Mouse (Mus musculus) Patski (cell line): ENCODE measurements around the gene Vsig10. TPM values are rescaled to one million over a fixed set of nuclear protein-coding genes. Genes with fewer than 3 reads are reported as not detected.
A peak's percentile ranks its signal among the peaks of the same experiment; 100 is the strongest.

ENCODE experiments used
- ATAC-seq: fragments of 100-300 bp; one replicate; pipeline ENCODE4 v1.8.0; 2021
- CTCF ChIA-PET: fragments of 350-600 bp; sonication (Branson Sonifier 250); formaldehyde crosslinking; loops from one replicate; lab custom pipeline; 2022; ENCODE audit warnings: inconsistent platforms; lab: Charles Lee
- POLR2A ChIA-PET: fragments of 350-600 bp; sonication (Branson Sonifier 250); formaldehyde crosslinking; loops from one replicate; lab custom pipeline; 2022; ENCODE audit warnings: antibody characterized with exemption, inconsistent platforms; lab: Charles Lee
- DNase-seq: peaks from one replicate; pipeline ENCODE4 v3.0.0-alpha.2; 2011; ENCODE audit warnings: low read depth, low spot score
- H3K27me3 ChIP-seq: fragments of 371-371 bp; one replicate; pipeline ENCODE4 v1.5.1; 2021
- CTCF ChIP-seq: fragments of 100-300 bp; IDR thresholded peaks from one replicate; pipeline ENCODE4 v1.5.1; 2021
- in situ Hi-C: fragments of 300-500 bp; cut with MboI; formaldehyde crosslinking; loops from 3 replicates; pipeline ENCODE4 v1.11.1; 2018; ENCODE audit warnings: low pct_unique_long_range_greater_than_20kb, mixed read lengths
- polyA plus RNA-seq: library from polyadenylated mRNA; unstranded; gene quantifications from one replicate; pipeline ENCODE4 v1.2.3, GENCODE M21; 2021

Vsig10 gene
- polyA plus RNA-seq, 1 experiment from 2014 or later: 46.8 TPM

GRCm38 (mm10) chr5:117358248-117358630 lies 39.4 kb downstream of the Vsig10 start:
- no peak for DNase-seq
- TF ChIP-seq CTCF: no peak
- ChIA-PET CTCF (interaction anchor here (0.7 to 4.1 kb wide), 8 partner anchors 11 to 136 kb away, joined by 3 to 42 read pairs (median 4); no protein-coding TSS in a partner anchor), POLR2A (interaction anchor here (0.6 to 1.5 kb wide), 8 partner anchors 13 to 199 kb away, joined by 3 to 6 read pairs (median 4); no protein-coding TSS in a partner anchor)
- in situ Hi-C loops: loop anchor here (25.0 kb wide), 1 partner anchor 1004 kb away; no protein-coding TSS in a partner anchor
- H3K27me3 ChIP-seq: no peaks in the 10 kb centered on the region
- ATAC-seq: no peak

- ChIA-PET CTCF (interaction anchor here (0.7 to 4.1 kb wide), 7 partner anchors 10 to 135 kb away, joined by 3 to 42 read pairs (median 4); no protein-coding TSS in a partner anchor), POLR2A (interaction anchor here (0.7 to 1.5 kb wide), 7 partner anchors 12 to 46 kb away, joined by 3 to 6 read pairs (median 4); no protein-coding TSS in a partner anchor)
- ATAC-seq: no peak
- DNase-seq: no peak
- in situ Hi-C loops: loop anchor here (25.0 kb wide), 1 partner anchor 1004 kb away; no protein-coding TSS in a partner anchor
- peak; percentile 97 for TF ChIP-seq CTCF
- no peaks in the 10 kb centered on the region for H3K27me3 ChIP-seq
Observed at GRCm38 (mm10) chr5:117358725-117359124, 39.8 kb downstream of the Vsig10 start.

DNA sequence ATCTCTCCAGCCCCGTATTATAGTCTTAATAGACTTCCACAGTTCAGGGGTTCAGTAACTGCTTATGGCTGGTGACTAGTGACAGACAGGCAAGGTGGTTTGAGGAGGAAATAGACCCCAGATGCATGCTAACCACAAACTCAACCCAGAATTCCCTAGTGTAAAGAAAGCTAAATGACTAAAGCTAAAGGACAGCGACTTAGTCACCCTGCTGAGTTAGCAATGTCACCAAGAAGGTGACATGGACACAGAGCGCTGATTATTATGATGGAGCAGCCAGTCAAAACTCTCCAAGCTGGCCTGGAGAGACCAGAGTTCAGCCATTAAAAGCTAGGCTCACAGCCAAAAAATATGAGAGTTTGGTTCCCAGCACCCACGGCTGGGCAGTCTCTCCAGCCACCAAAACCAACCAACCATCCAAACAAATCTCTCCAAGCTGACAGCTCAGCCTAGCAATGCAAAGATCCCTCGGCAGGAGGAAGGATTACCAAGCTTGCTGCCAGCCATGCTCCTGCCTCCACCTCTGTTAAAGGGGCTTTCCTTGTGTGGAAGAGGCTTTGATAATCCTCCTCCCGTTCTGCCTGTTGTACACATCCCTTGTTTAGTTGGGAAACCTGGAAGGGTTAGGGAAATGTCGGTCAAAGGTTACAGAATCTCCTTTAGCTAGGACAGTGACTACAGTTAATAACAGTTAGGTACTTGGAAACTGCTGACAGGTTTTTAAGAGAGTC lies 40.8 kb downstream of the Vsig10 start:
- no peak for TF ChIP-seq CTCF
- ChIA-PET POLR2A (interaction anchor here (0.6 to 1.5 kb wide), 3 partner anchors 27 to 65 kb away, joined by 3 to 4 read pairs (median 4); no protein-coding TSS in a partner anchor), CTCF (interaction anchor here (1.1 to 4.1 kb wide), 5 partner anchors 9 to 53 kb away, joined by 3 to 42 read pairs (median 5); no protein-coding TSS in a partner anchor)
- DNase-seq (peak; percentile 79), ATAC-seq (peak; percentile 10)
- in situ Hi-C loops: loop anchor here (5.0 to 25.0 kb wide), 3 partner anchors 202 to 1345 kb away; no protein-coding TSS in a partner anchor
- no peaks in the 10 kb centered on the region for H3K27me3 ChIP-seq

DNA sequence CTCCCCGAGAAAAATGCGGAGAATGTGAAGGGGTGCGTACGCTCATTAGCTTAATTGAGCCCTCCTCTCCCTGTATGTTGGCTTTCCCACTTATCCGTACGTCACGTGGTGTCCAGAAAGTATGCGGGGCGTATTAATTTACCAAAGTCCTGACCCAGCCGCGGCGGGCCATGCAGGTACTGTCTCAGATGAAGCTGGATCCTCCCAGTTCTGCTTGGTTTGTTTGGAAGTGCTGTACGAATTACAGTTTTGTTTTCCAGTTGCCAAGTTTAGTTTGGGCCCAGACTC lies 41.3 kb downstream of the Vsig10 start:
- TF ChIP-seq CTCF: no peak
- CTCF ChIA-PET: interaction anchor here (1.3 to 4.1 kb wide), 3 partner anchors 22 to 54 kb away, joined by 3 to 42 read pairs (median 5); no protein-coding TSS in a partner anchor

GRCm38 (mm10) chr5:117360631-117361541 lies 42.0 kb downstream of the Vsig10 start:
- DNase-seq: peak; percentile 71
- ATAC-seq: peak; percentile 29
- POLR2A ChIA-PET: interaction anchor here (0.9 kb wide), 1 partner anchor 74 kb away, joined by 3 read pairs; the partner anchor contains the start of gene Pebp1

More for the DNA sequence above, 41.3 kb downstream of the Vsig10 start:
- no peaks in the 10 kb centered on the region for H3K27me3 ChIP-seq
- DNase-seq (no peak), ATAC-seq (no peak)
- in situ Hi-C loops: loop anchor here (5.0 to 25.0 kb wide), 3 partner anchors 203 to 1345 kb away; no protein-coding TSS in a partner anchor
- POLR2A ChIA-PET: no interaction called here

DNA sequence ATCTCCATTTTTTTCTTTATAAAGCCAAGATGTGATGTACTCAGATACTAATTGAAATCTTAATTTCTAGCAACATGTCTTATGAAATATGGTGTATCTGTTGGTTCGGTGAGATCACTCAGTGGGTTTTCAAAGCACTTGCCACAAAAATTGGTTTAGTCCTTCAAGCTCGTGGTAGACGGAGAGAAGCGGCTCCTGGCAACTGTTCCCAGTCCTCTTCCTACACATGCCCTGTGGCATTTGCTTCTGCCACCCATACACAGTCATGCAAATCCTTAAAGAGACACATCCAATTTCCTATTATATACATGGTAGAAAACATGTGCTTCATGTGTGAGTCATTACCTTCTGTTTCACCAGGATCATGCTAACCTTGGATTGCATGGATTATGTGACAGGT lies 42.7 kb downstream of the Vsig10 start:
- in situ Hi-C loops: loop anchor here (5.0 to 25.0 kb wide), 3 partner anchors 204 to 1347 kb away; no protein-coding TSS in a partner anchor
- H3K27me3 ChIP-seq: no peaks in the 10 kb centered on the region
- CTCF ChIA-PET: no interaction called here
- TF ChIP-seq CTCF: no peak
- no peak for ATAC-seq
- POLR2A ChIA-PET: no interaction called here
- no peak for DNase-seq

More at GRCm38 (mm10) chr5:117360631-117361541, 42.0 kb downstream of the Vsig10 start:
- H3K27me3 ChIP-seq: no peaks in the 10 kb centered on the region
- no peak for TF ChIP-seq CTCF
- in situ Hi-C loops: loop anchor here (5.0 to 25.0 kb wide), 3 partner anchors 204 to 1346 kb away; no protein-coding TSS in a partner anchor
- CTCF ChIA-PET: interaction anchor here (4.1 kb wide), 1 partner anchor 54 kb away, joined by 42 read pairs; no protein-coding TSS in a partner anchor

DNA sequence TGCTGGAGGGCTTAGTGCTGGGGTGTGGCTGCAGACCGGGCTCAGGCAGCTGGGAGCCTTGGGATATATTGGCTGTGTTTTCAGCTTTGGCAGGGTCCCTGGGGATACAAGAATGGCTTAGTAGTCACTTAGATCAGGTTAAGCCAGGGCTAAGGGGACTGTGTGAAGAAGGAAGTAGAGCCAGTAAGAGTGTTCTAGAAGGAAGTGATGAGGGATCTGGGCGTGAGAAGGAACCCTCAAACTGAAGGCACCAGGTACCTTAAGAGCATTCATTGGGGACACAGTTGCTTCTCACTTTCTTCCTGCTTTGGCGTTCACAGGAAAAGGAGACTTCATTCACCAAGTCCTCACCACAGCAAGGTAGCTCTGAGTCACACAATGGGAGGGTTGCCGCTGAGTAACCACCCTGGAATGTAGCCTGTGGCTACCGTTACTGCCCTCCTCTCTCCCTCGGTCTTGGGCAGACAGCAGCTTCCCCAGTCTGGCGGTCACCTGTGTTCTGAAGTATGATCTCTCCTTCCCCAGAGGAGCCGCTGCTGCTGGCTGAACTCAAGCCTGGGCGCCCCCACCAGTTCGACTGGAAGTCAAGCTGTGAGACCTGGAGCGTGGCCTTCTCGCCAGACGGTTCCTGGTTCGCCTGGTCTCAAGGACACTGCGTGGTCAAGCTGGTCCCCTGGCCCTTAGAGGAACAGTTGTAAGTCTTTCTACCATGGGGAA lies 44.3 kb downstream of the Vsig10 start:
- in situ Hi-C loops: loop anchor here (5.0 to 25.0 kb wide), 3 partner anchors 206 to 1348 kb away; no protein-coding TSS in a partner anchor
- DNase-seq (peak; percentile 97), ATAC-seq (peak; percentile 89)
- H3K27me3 ChIP-seq: no peaks in the 10 kb centered on the region
- no peak for TF ChIP-seq CTCF
- POLR2A ChIA-PET: interaction anchor here (0.8 to 1.1 kb wide), 3 partner anchors 9 to 16 kb away, joined by 3 read pairs; no protein-coding TSS in a partner anchor
- CTCF ChIA-PET: interaction anchor here (1.0 to 2.3 kb wide), 3 partner anchors 56 to 82 kb away, joined by 3 to 10 read pairs (median 4); no protein-coding TSS in a partner anchor

DNA sequence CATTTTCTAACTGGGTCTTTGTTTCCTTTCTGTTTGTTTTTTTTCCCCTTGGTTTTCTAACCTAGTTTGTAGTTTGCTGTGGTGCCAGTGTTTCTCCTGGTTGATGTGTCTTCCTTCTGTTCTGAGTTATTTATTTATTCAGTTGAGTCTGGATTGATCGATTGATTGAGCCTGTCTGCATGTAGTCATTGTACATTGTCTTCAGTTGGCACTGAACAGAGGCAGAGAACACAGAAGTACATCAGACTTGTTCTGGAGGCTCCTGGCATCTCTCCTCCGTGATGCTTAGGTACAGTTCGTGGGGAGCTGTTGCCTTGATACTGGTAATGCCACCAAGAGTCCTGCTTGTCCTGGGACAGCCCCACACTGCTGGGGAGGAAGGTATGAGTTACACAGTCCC lies 45.9 kb downstream of the Vsig10 start:
- POLR2A ChIA-PET: no interaction called here
- no peak for TF ChIP-seq CTCF
- CTCF ChIA-PET: interaction anchor here (2.3 kb wide), 1 partner anchor 57 kb away, joined by 10 read pairs; no protein-coding TSS in a partner anchor
- no peaks in the 10 kb centered on the region for H3K27me3 ChIP-seq
- no peak for ATAC-seq
- in situ Hi-C loops: loop anchor here (5.0 to 25.0 kb wide), 3 partner anchors 208 to 1350 kb away; no protein-coding TSS in a partner anchor
- DNase-seq: no peak
